ENCODE assay signal across 17 mouse cellular contexts in the genomic region with DNA sequence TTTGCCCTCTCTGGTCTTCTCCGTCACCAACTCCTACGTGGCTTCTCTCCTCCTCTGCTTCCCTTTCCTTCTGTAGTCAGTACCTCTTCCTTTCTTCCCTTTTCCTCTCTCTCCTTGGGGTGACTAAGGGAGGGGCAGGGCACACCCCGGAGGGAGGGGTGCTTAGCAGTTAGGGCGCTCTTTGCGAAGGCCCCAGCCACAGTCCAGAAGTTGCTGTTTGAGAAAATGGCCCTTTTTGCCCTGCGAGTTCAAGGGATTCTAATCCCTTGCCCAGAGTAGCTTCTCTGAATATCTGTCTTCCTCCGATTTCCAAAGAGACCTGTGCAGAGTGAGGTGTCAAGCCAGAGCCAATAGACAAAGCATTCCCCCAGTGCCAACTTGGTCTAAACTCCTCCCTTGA. TPM values are rescaled to one million over a fixed set of nuclear protein-coding genes. Genes with fewer than 3 reads are reported as not detected.
DNase-seq lines count a peak whose midpoint lies in the region; ATAC-seq and TF ChIP-seq lines count a peak whose summit lies in the region.
"Had no signal": no experiment of that assay in that cellular context is flagged by ENCODE, and none has a peak within 500 bp of the region (broad histone marks: within the 10 kb centered on the region; RNA-seq: fewer than 3 reads in every experiment).

A gene (minus strand): TSS at position 101 of the 400 bp plus-strand sequence.

- no peaks in the 10 kb centered on the region for H3K9me3 ChIP-seq in kidney, postnatal 0 days (replicated peaks; ENCODE audit: low read length)
- no peaks in the 10 kb centered on the region for H3K9me3 ChIP-seq in ES-E14 (ENCODE audit: control insufficient read depth, insufficient read depth, low read depth, low read length)
- H3K9me3 ChIP-seq in liver, postnatal 0 days (ENCODE audit: low read length) = no peaks in the 10 kb centered on the region
- H3K9me3 ChIP-seq: embryonic facial prominence, embryonic 12.5 days; hindbrain, embryonic 10.5 days; stomach, embryonic 15.5 days had no signal

- no peaks in the 10 kb centered on the region for H3K36me3 ChIP-seq in kidney, postnatal 0 days (ENCODE audit: insufficient read depth, low read length)
- no peaks in the 10 kb centered on the region for H3K36me3 ChIP-seq in ES-E14 (ENCODE audit: control insufficient read depth, insufficient read depth, low read length, poor library complexity, severe bottlenecking)
- H3K36me3 ChIP-seq in liver, postnatal 0 days (replicated peaks; ENCODE audit: insufficient read depth, low read length) = no peaks in the 10 kb centered on the region
- H3K36me3 ChIP-seq: embryonic facial prominence, embryonic 12.5 days; hindbrain, embryonic 10.5 days; stomach, embryonic 15.5 days had no signal

- H3K4me2 ChIP-seq in kidney, postnatal 0 days (ENCODE audit: low read length) = no peak within 1 kb of the TSS
- H3K4me2 ChIP-seq in liver, postnatal 0 days (ENCODE audit: low read depth, low read length) = peak within 1 kb of the TSS; percentile 47
- H3K4me2 ChIP-seq: embryonic facial prominence, embryonic 12.5 days; stomach, embryonic 15.5 days had no signal

- no peak for TF ChIP-seq CTCF in kidney, postnatal 0 days (IDR thresholded peaks at IDR 0.05; ENCODE audit: low read depth)
- TF ChIP-seq CTCF in liver, postnatal 0 days (IDR thresholded peaks at IDR 0.05; ENCODE audit: low read depth) = no peak

- no peak within 1 kb of the TSS for H3K4me3 ChIP-seq in kidney, postnatal 0 days (replicated peaks; ENCODE audit: low read depth, low read length)
- H3K4me3 ChIP-seq in ES-E14 (ENCODE audit: insufficient read depth in 1 of 2, low read depth in 1 of 2, low read length in 2 of 2, poor library complexity in 1 of 2, severe bottlenecking in 1 of 2) = peak within 1 kb of the TSS; percentile 32 to 50; a peak in 2 of 4 replicates
- peak within 1 kb of the TSS; percentile 39 for H3K4me3 ChIP-seq in liver, postnatal 0 days (ENCODE audit: low read depth, low read length)
- H3K4me3 ChIP-seq: embryonic facial prominence, embryonic 12.5 days; hindbrain, embryonic 10.5 days; stomach, embryonic 15.5 days had no signal

- H3K27me3 ChIP-seq in kidney, postnatal 0 days (ENCODE audit: insufficient read depth, low read length) = 0 out of 2 replicates have a peak, but pooled peaks cover 3% of the 10 kb centered on the region
- no peaks in the 10 kb centered on the region; the same call in 1 of the 2 replicates for H3K27me3 ChIP-seq in liver, postnatal 0 days (ENCODE audit: insufficient read depth, low read length)
- H3K27me3 ChIP-seq: embryonic facial prominence, embryonic 12.5 days; stomach, embryonic 15.5 days had no signal

- ATAC-seq in kidney, postnatal 0 days (replicated peaks; ENCODE audit: low FRiP score, low read depth) = no peak
- ATAC-seq in erythroblast, adult 5-6 weeks (replicated peaks; ENCODE audit: low FRiP score, poor library complexity, severe bottlenecking) = no peak
- ATAC-seq in liver, postnatal 0 days = no peak

- 0 out of 2 replicates have a peak within 1 kb of the TSS, but pooled peaks have one; percentile 31 for H3K27ac ChIP-seq in kidney, postnatal 0 days
- no peak within 1 kb of the TSS for H3K27ac ChIP-seq in ES-E14 (ENCODE audit: insufficient read depth, low read depth, low read length, poor library complexity, severe bottlenecking)
- peak within 1 kb of the TSS; percentile 76 for H3K27ac ChIP-seq in liver, postnatal 0 days (ENCODE audit: low read depth)
- H3K27ac ChIP-seq: hindbrain, embryonic 10.5 days; liver, embryonic 14.5 days; stomach, embryonic 15.5 days had no signal

- 0 out of 2 replicates have a peak, but pooled peaks cover 4% of the 10 kb centered on the region for H3K4me1 ChIP-seq in kidney, postnatal 0 days (replicated peaks; ENCODE audit: insufficient read depth, low read length)
- peaks cover 0 to 7% of the 10 kb centered on the region in 2 experiments; a peak in 1 of 4 replicates for H3K4me1 ChIP-seq in ES-E14 (ENCODE audit: control insufficient read depth in 2 of 2, insufficient read depth in 2 of 2, low read length in 2 of 2, poor library complexity in 1 of 2)
- H3K4me1 ChIP-seq in liver, postnatal 0 days (ENCODE audit: insufficient read depth) = peaks cover 8% of the 10 kb centered on the region

- no peak for DNase-seq in kidney, postnatal 0 days (ENCODE audit: low spot score)
- DNase-seq in kidney, adult 8-10 months = no peak
- no peak for DNase-seq in ES-E14 (ENCODE audit: low read depth, low spot score)
- no peak for DNase-seq in liver, postnatal 0 days
- no peak for DNase-seq in yolk sac, embryonic 10.5 days (ENCODE audit: low spot score)
- DNase-seq in lung, postnatal 14 days = no peak
- no peak for DNase-seq in layer of hippocampus, postnatal 10 days (ENCODE audit: low spot score in 2 of 2)
- DNase-seq: cerebellum, postnatal 25 days; thymus, postnatal 36 days had no signal

- TF ChIP-seq EP300 in liver, postnatal 0 days (IDR thresholded peaks at IDR 0.05; ENCODE audit: low read depth) = no peak

- in situ Hi-C loops in ES-E14 (cut with MboI; ENCODE audit: low sequenced_read_pairs in 2 of 2, unreplicated experiment in 2 of 2) = loop anchor here in 1 of 2 experiments (10.0 kb wide), 1 partner anchor 73 kb away; a partner anchor contains a TSS

- WGBS in kidney, postnatal 0 days = 93% methylated on average over 7 of the region's 7 CpGs
- WGBS in liver, postnatal 0 days (ENCODE audit: insufficient replicate concordance) = 65% methylated on average over 7 of the region's 7 CpGs

- 0 out of 2 replicates have a peak within 1 kb of the TSS, but pooled peaks have one; percentile 8 for H3K9ac ChIP-seq in kidney, postnatal 0 days (ENCODE audit: low read depth, low read length)
- H3K9ac ChIP-seq in ES-E14 (ENCODE audit: insufficient read depth, low read depth, low read length, poor library complexity, severe bottlenecking) = peak within 1 kb of the TSS; percentile 38
- H3K9ac ChIP-seq in liver, postnatal 0 days (replicated peaks) = peak within 1 kb of the TSS; percentile 23; the same call in 1 of the 2 replicates
- H3K9ac ChIP-seq: embryonic facial prominence, embryonic 12.5 days; liver, embryonic 14.5 days; stomach, embryonic 15.5 days had no signal

TF ChIP-seq in ES-E14, 5 proteins besides CTCF, POLR2A, EP300 and RAD21:
- TF ChIP-seq MAFK (IDR thresholded peaks at IDR 0.05; ENCODE audit: insufficient read depth, low read depth, low read length) = no peak
- no peak for TF ChIP-seq ZNF384 (IDR thresholded peaks at IDR 0.05; ENCODE audit: low read depth, low read length)

RNA-seq across cellular contexts. Expression of the gene that starts here (rescaled TPM):
- not detected in 2 replicates for polyA plus RNA-seq in kidney, postnatal 0 days (2015; fragmentation: Nextera tagmentation; extraction: Ambion mirVana)
- 0.26 TPM in 1 of 2 replicates, not detected in the other for total RNA-seq in ES-E14 (2012; rRNA removed)
- total RNA-seq in erythroblast, adult 5-6 weeks (2015; ENCODE audit: low replicate concordance) = 22.4 and 29.4 TPM in 2 replicates
- total RNA-seq in erythroblast, adult 5-6 weeks (2017; ENCODE audit: low replicate concordance) = 27.7 and 53.0 TPM in 2 replicates
- 13.7 and 15.0 TPM in 2 replicates for polyA plus RNA-seq in liver, postnatal 0 days (2015; fragmentation: Nextera tagmentation; extraction: Ambion mirVana)
- not detected for total RNA-seq in layer of hippocampus, postnatal 10 days (2021)
- total RNA-seq: heart, adult 8-10 months; left cerebral cortex, postnatal 10 days had no signal
- polyA plus RNA-seq: forebrain, embryonic 11.5 days; hindbrain, embryonic 10.5 days had no signal

Comparison
In these comparisons a context has a peak if more than half of its experiments do, and no peak if none do; other contexts are left out.
1. RNA of the gene that starts here (total RNA-seq): 22.4 to 53.0 TPM in erythroblast, adult 5-6 weeks; not detected in layer of hippocampus, postnatal 10 days and 0.26 TPM in ES-E14; every median in the first group is over 10 times any median in the second.
2. RNA of the gene that starts here (polyA plus RNA-seq): 13.7 to 15.0 TPM in liver, postnatal 0 days; not detected in kidney, postnatal 0 days; every median in the first group is over 10 times any median in the second.
3. Peak in every context shown above with its lines, with median percentiles within 50 percentile points of each other: H3K9ac ChIP-seq.